Mouse (Mus musculus) limb, embryonic 11.5 days (tissue): ENCODE measurements at regions not wholly inside any gene's neighbourhood (a gene's known extent, or its start where the extent isn't known, plus 50 kb on each side); places are given as distances from the start of the nearest gene placed in this dataset.
A peak's percentile ranks its signal among the peaks of the same experiment; 100 is the strongest.

ENCODE experiments used
- ATAC-seq: fragments of 200-750 bp; cut with Nextera tagmentation; 2 replicates; pipeline ENCODE4 v1.8.0; 2017; ENCODE audit warnings: low read depth; ENCODE audit not compliant: insufficient number of reproducible peaks, low FRiP score, low TSS enrichment
- DNase-seq: peaks from one replicate; pipeline ENCODE4 v3.0.0-alpha.2; 2015; ENCODE audit warnings: low spot score
- H3K27ac ChIP-seq: fragments of 300-500 bp; sonication (generic); replicated peaks from 2 replicates; pipeline ENCODE4 v1.5.1; 2014; ENCODE audit warnings: low read depth, mild to moderate bottlenecking, low read length
- H3K27me3 ChIP-seq: fragments of 300-500 bp; sonication (generic); 2 replicates; pipeline ENCODE4 v1.6.1; 2014; ENCODE audit warnings: mild to moderate bottlenecking, low read length, mixed read lengths; ENCODE audit not compliant: control insufficient read depth, insufficient read depth
- H3K36me3 ChIP-seq: fragments of 300-500 bp; sonication (generic); 2 replicates; pipeline ENCODE4 v1.6.1; 2014; ENCODE audit warnings: mild to moderate bottlenecking, low read length, moderate library complexity, mixed read lengths; ENCODE audit not compliant: control insufficient read depth, insufficient read depth
- H3K4me1 ChIP-seq: fragments of 300-500 bp; sonication (generic); 2 replicates; pipeline ENCODE4 v1.6.1; 2014; ENCODE audit warnings: low read length, mixed read lengths; ENCODE audit not compliant: control insufficient read depth, insufficient read depth
- H3K4me2 ChIP-seq: fragments of 300-500 bp; sonication (generic); 2 replicates; pipeline ENCODE4 v1.6.1; 2014; ENCODE audit warnings: low read depth, mild to moderate bottlenecking, moderate library complexity; ENCODE audit not compliant: severe bottlenecking
- H3K4me3 ChIP-seq: fragments of 300-500 bp; sonication (generic); 2 replicates; pipeline ENCODE4 v1.5.1; 2014; ENCODE audit warnings: low read depth, low read length
- H3K9ac ChIP-seq: fragments of 300-500 bp; sonication (generic); 2 replicates; pipeline ENCODE4 v1.6.1; 2014; ENCODE audit warnings: mild to moderate bottlenecking, low read length
- H3K9me3 ChIP-seq: fragments of 300-500 bp; sonication (generic); 2 replicates; pipeline ENCODE4 v1.6.1; 2016; ENCODE audit warnings: low read length; ENCODE audit not compliant: control insufficient read depth
- WGBS: fragments of 180-500 bp; shearing (Covaris S2); extraction: QIAGEN DNeasy Blood & Tissue Kit; methylation state at CpG from one replicate; pipeline ENCODE4 v1.1.7; 2014; 5-methylcytosine and 5-hydroxymethylcytosine counted together

DNA sequence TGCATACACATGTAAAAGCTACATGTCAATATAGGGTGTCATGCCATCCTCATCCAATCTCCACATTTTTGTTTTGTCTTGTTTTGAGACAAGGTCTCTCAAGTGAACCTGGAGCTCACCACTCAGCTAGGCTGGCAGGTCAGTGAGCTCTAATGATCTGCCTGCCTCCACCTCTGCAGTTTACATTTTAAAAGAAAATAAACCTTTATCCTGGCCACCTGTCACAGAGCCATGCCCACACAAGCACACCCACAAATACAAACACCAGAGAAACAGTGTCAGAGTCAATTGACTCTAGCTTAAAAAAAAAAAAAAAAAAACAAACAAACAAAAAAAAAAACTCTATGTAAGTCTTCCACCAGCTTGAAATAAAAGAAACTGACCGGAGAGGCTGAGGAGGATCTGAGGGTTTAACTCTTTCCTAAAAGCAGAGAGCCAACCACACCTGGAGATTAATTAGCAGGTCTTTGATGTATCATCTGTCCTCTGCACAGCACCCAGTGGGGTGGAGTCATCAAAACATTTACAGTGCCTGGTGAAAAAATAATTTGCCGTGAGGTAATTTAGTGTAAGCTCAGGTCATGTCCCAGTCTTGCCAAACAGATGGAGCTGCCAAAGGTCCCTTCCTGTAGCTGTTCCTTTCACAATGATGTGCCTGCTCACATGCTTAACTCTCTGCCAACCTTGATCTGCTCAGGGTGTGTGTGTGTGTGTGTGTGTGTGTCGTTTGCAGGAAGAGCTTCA lies 262.2 kb downstream of the Gm11361 start:
- ATAC-seq (no peak), DNase-seq (no peak)
- no peak overlapping the region for H3K9ac ChIP-seq
- H3K9me3 ChIP-seq = no peaks in the 10 kb centered on the region
- no peaks in the 10 kb centered on the region for H3K36me3 ChIP-seq
- H3K4me2 ChIP-seq = no peak overlapping the region
- 51% methylated on average over 3 of the region's 3 CpGs for WGBS
- H3K27me3 ChIP-seq = no peaks in the 10 kb centered on the region
- H3K4me3 ChIP-seq = no peak overlapping the region
- H3K27ac ChIP-seq = no peak overlapping the region
- peaks cover 5% of the 10 kb centered on the region for H3K4me1 ChIP-seq

DNA sequence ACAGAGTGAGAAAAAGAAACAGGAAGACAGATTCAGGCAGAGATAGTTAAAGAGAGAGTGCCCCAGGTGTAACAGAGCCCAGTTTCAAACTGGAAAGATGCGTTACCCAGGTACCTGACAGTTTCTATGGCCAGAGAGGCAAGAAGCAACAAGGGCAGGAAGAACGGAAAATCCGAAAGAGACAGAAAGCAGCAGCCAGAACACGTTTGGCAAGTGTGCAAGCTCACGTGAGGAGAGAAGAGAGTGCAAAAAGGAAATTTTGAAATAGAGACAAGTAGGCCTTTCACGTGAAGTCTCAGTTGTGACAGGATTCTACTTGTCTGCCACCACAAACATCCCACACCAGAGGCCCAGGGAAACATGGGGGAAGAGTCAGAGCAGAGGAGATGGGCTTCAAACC lies 259.8 kb downstream of the Gm11361 start:
- DNase-seq = no peak
- no peak for ATAC-seq
- Histone ChIP-seq H3K27me3 (no peaks in the 10 kb centered on the region), H3K4me2 (no peak overlapping the region), H3K4me1 (no peaks in the 10 kb centered on the region; the same call in 1 of the 2 replicates), H3K27ac (no peak overlapping the region), H3K9me3 (no peaks in the 10 kb centered on the region), H3K36me3 (no peaks in the 10 kb centered on the region), H3K4me3 (no peak overlapping the region), H3K9ac (no peak overlapping the region)
- WGBS = 73% methylated on average over 6 of the region's 6 CpGs

DNA sequence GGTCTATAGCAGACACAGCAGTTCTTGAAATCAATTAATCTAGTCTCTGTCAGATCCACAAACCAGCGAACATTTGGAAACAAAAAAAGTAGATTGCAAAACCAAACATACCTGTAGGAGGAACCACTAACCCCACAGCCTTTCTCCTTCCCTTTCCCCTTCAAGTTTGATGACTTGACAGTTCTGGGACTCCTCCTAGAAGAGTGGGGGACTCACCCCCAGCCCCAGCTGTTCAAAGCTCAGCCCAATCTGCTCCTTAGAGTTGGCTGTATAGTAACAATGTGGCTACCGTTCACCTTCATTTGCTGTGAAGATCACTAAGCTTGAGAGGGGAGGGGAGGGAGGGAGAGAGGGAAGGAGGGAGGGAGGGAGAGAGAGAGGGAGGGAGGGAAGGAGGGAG lies 259.3 kb downstream of the Gm11361 start:
- Histone ChIP-seq H3K27me3 (no peaks in the 10 kb centered on the region), H3K27ac (no peak overlapping the region), H3K9ac (no peak overlapping the region), H3K36me3 (no peaks in the 10 kb centered on the region), H3K4me2 (no peak overlapping the region), H3K9me3 (no peaks in the 10 kb centered on the region), H3K4me3 (no peak overlapping the region), H3K4me1 (no peaks in the 10 kb centered on the region)
- ATAC-seq = no peak
- 74% methylated on average over 2 of the region's 2 CpGs for WGBS
- DNase-seq = peak; percentile 6

GRCm38 (mm10) chr13:28514245-28514644 lies 256.9 kb downstream of the Gm11361 start:
- no peak overlapping the region for H3K4me2 ChIP-seq
- no peaks in the 10 kb centered on the region for H3K9me3 ChIP-seq
- DNase-seq (no peak), ATAC-seq (no peak)
- no peaks in the 10 kb centered on the region for H3K36me3 ChIP-seq
- H3K27me3 ChIP-seq = no peaks in the 10 kb centered on the region
- H3K27ac ChIP-seq = no peak overlapping the region
- no peaks in the 10 kb centered on the region for H3K4me1 ChIP-seq
- H3K4me3 ChIP-seq = no peak overlapping the region
- no peak overlapping the region for H3K9ac ChIP-seq

- H3K9ac ChIP-seq = no peak overlapping the region
- 95% methylated on average over 7 of the region's 7 CpGs for WGBS
- DNase-seq (no peak), ATAC-seq (no peak)
- H3K4me3 ChIP-seq = no peak overlapping the region
- no peak overlapping the region for H3K27ac ChIP-seq
- H3K4me1 ChIP-seq = no peaks in the 10 kb centered on the region
- H3K36me3 ChIP-seq = no peaks in the 10 kb centered on the region
- H3K27me3 ChIP-seq = no peaks in the 10 kb centered on the region
- H3K9me3 ChIP-seq = no peaks in the 10 kb centered on the region
- no peak overlapping the region for H3K4me2 ChIP-seq
Measured at GRCm38 (mm10) chr13:28513336-28513735, 256.0 kb downstream of the Gm11361 start.

- Histone ChIP-seq H3K27me3 (no peaks in the 10 kb centered on the region), H3K4me3 (no peak overlapping the region), H3K4me1 (no peaks in the 10 kb centered on the region), H3K27ac (no peak overlapping the region), H3K9ac (no peak overlapping the region), H3K4me2 (no peak overlapping the region), H3K9me3 (no peaks in the 10 kb centered on the region), H3K36me3 (no peaks in the 10 kb centered on the region)
- 83% methylated on average over 11 of the region's 11 CpGs for WGBS
- ATAC-seq (no peak), DNase-seq (no peak)
Measured at GRCm38 (mm10) chr13:28512573-28513334, 255.4 kb downstream of the Gm11361 start.

- 56% methylated on average over 2 of the region's 2 CpGs for WGBS
- Histone ChIP-seq H3K4me3 (no peak overlapping the region), H3K4me1 (no peaks in the 10 kb centered on the region), H3K27ac (no peak overlapping the region), H3K9me3 (no peaks in the 10 kb centered on the region), H3K27me3 (no peaks in the 10 kb centered on the region), H3K9ac (no peak overlapping the region), H3K4me2 (no peak overlapping the region), H3K36me3 (no peaks in the 10 kb centered on the region)
- DNase-seq (no peak), ATAC-seq (no peak)
Measured at GRCm38 (mm10) chr13:28508184-28508583, 250.9 kb downstream of the Gm11361 start.

GRCm38 (mm10) chr13:28507783-28508182 lies 250.5 kb downstream of the Gm11361 start:
- no peak overlapping the region for H3K27ac ChIP-seq
- H3K36me3 ChIP-seq = no peaks in the 10 kb centered on the region
- no peaks in the 10 kb centered on the region for H3K27me3 ChIP-seq
- H3K4me3 ChIP-seq = no peak overlapping the region
- H3K4me2 ChIP-seq = no peak overlapping the region
- no peak overlapping the region for H3K9ac ChIP-seq
- DNase-seq = no peak
- no peaks in the 10 kb centered on the region for H3K9me3 ChIP-seq
- no peaks in the 10 kb centered on the region for H3K4me1 ChIP-seq
- 78% methylated on average over 5 of the region's 5 CpGs for WGBS
- no peak for ATAC-seq
